Mouse (Mus musculus) forebrain, embryonic 11.5 days (tissue): ENCODE measurements at regions not wholly inside any gene's neighbourhood (a gene's known extent, or its start where the extent isn't known, plus 50 kb on each side); places are given as distances from the start of the nearest gene placed in this dataset.

Experiments
- ATAC-seq: fragments of 200-750 bp; cut with Nextera tagmentation; replicated peaks from 2 replicates; pipeline ENCODE4 v1.8.0; 2017; ENCODE audit warnings: moderate TSS enrichment; ENCODE audit not compliant: low FRiP score
- DNase-seq: peaks from one replicate; pipeline ENCODE4 v3.0.0-alpha.2; 2017; ENCODE audit warnings: low spot score
- H3K27ac ChIP-seq: fragments of 300-500 bp; sonication (generic); 2 replicates; pipeline ENCODE4 v1.5.1; 2014; ENCODE audit warnings: low read depth, low read length
- H3K27me3 ChIP-seq: fragments of 300-500 bp; sonication (generic); 2 replicates; pipeline ENCODE4 v1.6.1; 2014; ENCODE audit warnings: mild to moderate bottlenecking, low read length, mixed read lengths; ENCODE audit not compliant: control insufficient read depth, insufficient read depth
- H3K36me3 ChIP-seq: fragments of 300-500 bp; sonication (generic); 2 replicates; pipeline ENCODE4 v1.6.1; 2014; ENCODE audit warnings: mild to moderate bottlenecking, low read length, moderate library complexity, mixed read lengths; ENCODE audit not compliant: control insufficient read depth, insufficient read depth
- H3K4me1 ChIP-seq: fragments of 300-500 bp; sonication (generic); replicated peaks from 2 replicates; pipeline ENCODE4 v1.6.1; 2014; ENCODE audit warnings: low read length, mixed read lengths; ENCODE audit not compliant: control insufficient read depth, insufficient read depth
- H3K4me2 ChIP-seq: fragments of 300-500 bp; sonication (generic); 2 replicates; pipeline ENCODE4 v1.6.1; 2014; ENCODE audit warnings: low read depth, mild to moderate bottlenecking, low read length, moderate library complexity, mixed read lengths; ENCODE audit not compliant: severe bottlenecking
- H3K4me3 ChIP-seq: fragments of 300-500 bp; sonication (generic); 2 replicates; pipeline ENCODE4 v1.5.1; 2014; ENCODE audit warnings: low read depth, low read length
- H3K9ac ChIP-seq: fragments of 300-500 bp; sonication (generic); 2 replicates; pipeline ENCODE4 v1.6.1; 2014; ENCODE audit warnings: low read length
- H3K9me3 ChIP-seq: fragments of 300-500 bp; sonication (generic); 2 replicates; pipeline ENCODE4 v1.6.1; 2016; ENCODE audit warnings: low read length, mixed read lengths; ENCODE audit not compliant: control insufficient read depth
- whole genome bisulfite sequencing: fragments of 180-500 bp; shearing (Covaris S2); extraction: QIAGEN DNeasy Blood & Tissue Kit; methylation state at CpG from one replicate; pipeline ENCODE4 v1.1.7; 2014; 5-methylcytosine and 5-hydroxymethylcytosine counted together

GRCm38 (mm10) chr16:29147766-29148165, 61.7 kb upstream of the Hrasls start:
- DNase-seq (no peak), ATAC-seq (no peak)
- Histone ChIP-seq H3K4me1 (no peaks in the 10 kb centered on the region), H3K4me2 (no peak overlapping the region), H3K9me3 (no peaks in the 10 kb centered on the region), H3K9ac (no peak overlapping the region), H3K27me3 (no peaks in the 10 kb centered on the region), H3K27ac (no peak overlapping the region), H3K36me3 (no peaks in the 10 kb centered on the region), H3K4me3 (no peak overlapping the region)
- WGBS: 80% methylated on average over 1 of the region's 1 CpGs

GRCm38 (mm10) chr16:29119217-29119616, 90.3 kb upstream of the Hrasls start:
- ATAC-seq (no peak), DNase-seq (no peak)
- Histone ChIP-seq H3K4me3 (no peak overlapping the region), H3K4me2 (no peak overlapping the region), H3K27me3 (no peaks in the 10 kb centered on the region), H3K4me1 (no peaks in the 10 kb centered on the region), H3K36me3 (no peaks in the 10 kb centered on the region), H3K27ac (no peak overlapping the region), H3K9me3 (no peaks in the 10 kb centered on the region), H3K9ac (no peak overlapping the region)
- WGBS: 91% methylated on average over 4 of the region's 4 CpGs

DNA sequence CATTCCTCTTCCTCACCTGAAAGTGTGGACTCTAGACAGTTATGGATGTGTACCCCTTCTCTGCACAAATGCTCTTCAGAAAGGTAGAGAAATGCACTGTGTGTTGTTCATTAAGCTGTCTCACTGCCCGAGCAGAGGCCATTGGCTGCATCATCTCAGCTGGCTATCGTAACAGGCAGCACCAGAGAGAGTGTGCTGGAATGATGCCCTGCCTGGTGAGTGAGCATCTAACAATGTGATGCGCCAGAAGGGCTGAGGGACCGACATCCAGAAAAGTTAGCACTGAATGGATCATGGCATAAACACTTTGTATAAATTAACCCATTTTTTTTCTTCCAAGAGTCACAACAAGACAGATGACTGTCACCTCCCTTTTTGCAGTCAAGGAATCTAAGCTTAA, 112.7 kb upstream of the Hrasls start:
- Histone ChIP-seq H3K4me2 (no peak overlapping the region), H3K4me1 (no peaks in the 10 kb centered on the region), H3K9ac (no peak overlapping the region), H3K27ac (no peak overlapping the region), H3K9me3 (no peaks in the 10 kb centered on the region), H3K36me3 (no peaks in the 10 kb centered on the region), H3K27me3 (no peaks in the 10 kb centered on the region), H3K4me3 (no peak overlapping the region)
- WGBS: 92% methylated on average over 4 of the region's 4 CpGs
- ATAC-seq (no peak), DNase-seq (no peak)

DNA sequence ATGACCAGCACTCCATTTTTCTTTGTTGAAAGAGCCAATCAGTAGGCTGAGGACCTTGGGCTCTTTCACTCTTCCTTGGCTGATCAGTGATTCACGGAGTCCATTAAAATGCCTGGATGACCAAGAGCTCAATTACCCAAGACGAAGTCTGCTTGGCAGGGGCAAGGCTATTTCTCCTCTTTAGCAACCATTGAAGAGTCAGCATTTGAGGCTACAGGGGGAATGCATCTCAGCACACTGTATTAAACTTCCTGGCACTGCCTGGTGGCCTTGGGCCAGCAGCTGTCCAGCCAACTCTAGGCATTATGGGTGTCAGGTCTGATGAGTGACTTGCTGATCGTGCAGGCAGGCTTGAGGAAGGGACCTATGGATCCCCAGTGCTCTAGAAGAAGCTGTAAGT, 136.5 kb upstream of the Mb21d2 start:
- DNase-seq: no peak
- Histone ChIP-seq H3K27me3 (no peaks in the 10 kb centered on the region), H3K9ac (no peak overlapping the region), H3K9me3 (no peaks in the 10 kb centered on the region), H3K27ac (no peak overlapping the region), H3K4me3 (no peak overlapping the region), H3K4me2 (no peak overlapping the region), H3K36me3 (no peaks in the 10 kb centered on the region), H3K4me1 (no peaks in the 10 kb centered on the region)
- ATAC-seq: no peak
- 89% methylated on average over 3 of the region's 3 CpGs for WGBS

- WGBS: 91% methylated on average over 4 of the region's 4 CpGs
- H3K4me2 ChIP-seq: no peak overlapping the region
- H3K9me3 ChIP-seq: no peaks in the 10 kb centered on the region
- ATAC-seq: no peak
- H3K4me3 ChIP-seq: no peak overlapping the region
- H3K36me3 ChIP-seq: no peaks in the 10 kb centered on the region
- no peak overlapping the region for H3K9ac ChIP-seq
- H3K27ac ChIP-seq: no peak overlapping the region
- no peaks in the 10 kb centered on the region for H3K4me1 ChIP-seq
- H3K27me3 ChIP-seq: no peaks in the 10 kb centered on the region
- DNase-seq: no peak
Measured at GRCm38 (mm10) chr16:29065097-29065785, 135.8 kb upstream of the Mb21d2 start.

GRCm38 (mm10) chr16:29063377-29063776, 133.9 kb upstream of the Mb21d2 start:
- Histone ChIP-seq H3K27ac (no peak overlapping the region), H3K9ac (no peak overlapping the region), H3K4me3 (no peak overlapping the region), H3K9me3 (no peaks in the 10 kb centered on the region), H3K4me2 (no peak overlapping the region), H3K36me3 (no peaks in the 10 kb centered on the region), H3K27me3 (no peaks in the 10 kb centered on the region), H3K4me1 (no peaks in the 10 kb centered on the region)
- DNase-seq (no peak), ATAC-seq (no peak)

DNA sequence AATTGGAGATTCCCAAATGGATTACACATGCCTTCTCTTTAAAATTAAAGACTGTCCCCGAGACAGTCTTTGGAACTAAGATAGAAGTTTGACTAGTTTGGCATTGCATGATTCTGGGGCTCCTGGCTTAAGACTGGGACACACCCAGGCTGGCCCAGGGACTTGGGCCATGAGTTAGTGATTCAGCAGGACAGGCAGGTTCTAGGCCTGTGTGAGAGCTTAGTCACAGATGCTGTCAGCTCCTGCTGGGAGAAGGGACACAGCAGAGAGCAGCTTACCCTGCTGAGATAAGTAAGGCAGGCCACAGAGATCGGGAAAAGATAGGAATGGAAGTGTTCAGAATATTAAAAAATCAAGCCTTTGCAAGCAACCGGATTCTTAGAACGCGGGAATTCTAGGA, 127.6 kb upstream of the Mb21d2 start:
- Histone ChIP-seq H3K4me3 (no peak overlapping the region), H3K4me1 (no peaks in the 10 kb centered on the region; the same call in 1 of the 2 replicates), H3K27me3 (no peaks in the 10 kb centered on the region), H3K36me3 (no peaks in the 10 kb centered on the region), H3K27ac (no peak overlapping the region), H3K9ac (no peak overlapping the region), H3K4me2 (no peak overlapping the region), H3K9me3 (no peaks in the 10 kb centered on the region)
- 80% methylated on average over 5 of the region's 5 CpGs for WGBS
- no peak for DNase-seq
- ATAC-seq: no peak

- Histone ChIP-seq H3K9ac (no peak overlapping the region), H3K4me2 (no peak overlapping the region), H3K27ac (no peak overlapping the region), H3K36me3 (no peaks in the 10 kb centered on the region), H3K27me3 (no peaks in the 10 kb centered on the region), H3K9me3 (no peaks in the 10 kb centered on the region), H3K4me3 (no peak overlapping the region), H3K4me1 (no peaks in the 10 kb centered on the region; the same call in 1 of the 2 replicates)
- ATAC-seq (no peak), DNase-seq (no peak)
- WGBS: 24% methylated on average over 8 of the region's 8 CpGs
Measured at GRCm38 (mm10) chr16:29054423-29054822, 125.0 kb upstream of the Mb21d2 start.

DNA sequence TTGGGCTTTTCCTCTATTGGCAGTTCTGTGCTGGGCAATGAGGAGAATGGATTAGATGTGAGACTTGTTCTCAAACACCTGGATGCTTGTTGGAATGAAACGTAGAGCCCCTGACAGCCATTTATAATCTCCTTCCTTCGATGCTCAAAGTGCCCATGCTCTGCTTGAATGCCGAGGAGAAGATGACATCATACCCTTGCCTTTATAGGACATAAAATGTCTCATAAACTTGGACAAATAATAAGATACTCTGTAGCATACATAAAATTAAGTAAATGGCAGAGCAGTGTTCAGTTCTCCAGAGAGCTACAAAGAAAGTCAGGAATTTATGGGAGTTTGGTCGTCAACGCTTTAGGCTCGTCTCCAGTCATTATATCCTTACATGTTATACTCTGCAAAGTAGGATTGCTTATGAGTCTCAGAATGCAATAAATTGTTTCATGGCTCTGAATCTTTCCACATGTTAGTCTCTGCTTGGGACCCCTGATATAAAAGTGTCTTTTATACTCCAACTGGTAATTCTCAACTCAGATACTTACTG, 117.0 kb upstream of the Mb21d2 start:
- DNase-seq: no peak
- no peaks in the 10 kb centered on the region for H3K9me3 ChIP-seq
- H3K36me3 ChIP-seq: no peaks in the 10 kb centered on the region
- H3K27ac ChIP-seq: no peak overlapping the region
- H3K4me3 ChIP-seq: no peak overlapping the region
- 93% methylated on average over 6 of the region's 6 CpGs for WGBS
- no peak overlapping the region for H3K4me2 ChIP-seq
- H3K9ac ChIP-seq: no peak overlapping the region
- no peaks in the 10 kb centered on the region for H3K27me3 ChIP-seq
- H3K4me1 ChIP-seq: no peaks in the 10 kb centered on the region
- ATAC-seq: no peak
